Mouse (Mus musculus) right cerebral cortex, postnatal 25 days (tissue): ENCODE results near the gene 1700020N01Rik.
A peak's percentile ranks its signal among the peaks of the same experiment; 100 is the strongest.

ENCODE experiments used
- DNase-seq: peaks from one replicate; pipeline ENCODE4 v3.0.0; 2022

Gene 1700020N01Rik

GRCm38 (mm10) chr10:21605011-21605571 lies 12.1 kb downstream of the 1700020N01Rik start:
- peak; percentile 39 for DNase-seq

- peak; percentile 47 for DNase-seq
Observed at GRCm38 (mm10) chr10:21605601-21606000, 12.7 kb downstream of the 1700020N01Rik start.

DNA sequence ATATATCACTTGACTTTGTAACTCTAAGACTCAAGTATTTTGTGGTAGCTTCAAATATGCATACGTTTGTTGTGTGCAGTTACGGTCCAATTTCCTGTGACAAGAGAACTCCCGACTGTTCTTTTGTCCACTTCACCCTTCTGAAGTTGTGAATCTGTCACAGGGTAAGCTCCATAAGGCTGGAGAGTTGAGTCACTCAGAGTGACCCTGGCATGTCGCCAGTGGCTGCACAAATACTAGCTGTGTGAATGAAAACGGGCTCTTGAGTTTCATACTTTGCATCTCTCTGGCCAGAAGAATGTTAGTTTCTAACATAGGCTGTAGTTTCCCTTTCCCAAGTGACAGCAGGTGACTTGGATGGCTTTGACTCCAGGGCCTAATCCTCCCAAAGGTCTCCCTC lies 14.0 kb downstream of the 1700020N01Rik start:
- DNase-seq, result no peak

GRCm38 (mm10) chr10:21609583-21609982 lies 16.6 kb downstream of the 1700020N01Rik start:
- DNase-seq, result no peak

DNA sequence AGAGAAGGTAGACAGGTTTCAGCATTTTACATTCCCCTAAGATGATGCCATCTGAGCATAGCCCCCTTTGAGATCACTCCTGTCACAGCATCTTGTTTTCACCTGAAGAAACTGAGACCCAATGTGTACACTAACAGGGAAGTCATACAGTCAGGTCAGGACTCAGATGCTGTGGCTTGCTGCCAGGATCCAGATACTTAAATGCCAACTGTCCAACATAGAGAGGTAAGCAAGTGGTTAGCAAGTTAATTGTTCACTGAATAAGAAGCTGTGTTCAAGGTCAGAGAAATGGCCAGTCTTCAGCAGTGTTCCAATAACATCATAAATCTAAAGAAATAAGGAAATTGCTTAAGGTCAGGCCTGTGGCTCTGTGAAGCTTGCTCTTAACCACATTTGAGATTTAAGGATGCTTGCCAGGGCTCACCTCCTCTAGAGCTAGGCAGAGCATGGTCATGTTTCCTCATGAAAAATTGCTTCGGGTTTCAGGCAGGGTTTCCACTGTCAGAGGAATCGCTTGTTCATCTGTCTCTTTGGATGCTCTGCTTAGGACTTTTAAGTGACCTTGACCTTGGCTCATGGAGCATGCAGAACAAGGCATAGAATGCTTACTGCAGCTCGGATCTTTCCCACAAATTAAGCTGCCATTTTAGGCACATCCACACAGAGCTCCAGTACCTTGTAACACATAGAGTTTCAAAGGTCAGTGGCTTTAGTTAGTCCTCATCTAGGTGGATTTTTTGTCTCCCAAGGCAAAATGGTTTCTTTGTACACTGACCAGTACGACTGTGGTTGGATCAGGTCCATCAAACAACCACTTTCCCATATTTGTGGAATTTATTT lies 20.3 kb downstream of the 1700020N01Rik start:
- no peak for DNase-seq

GRCm38 (mm10) chr10:21614520-21614919 lies 21.6 kb downstream of the 1700020N01Rik start:
- DNase-seq, result no peak

DNA sequence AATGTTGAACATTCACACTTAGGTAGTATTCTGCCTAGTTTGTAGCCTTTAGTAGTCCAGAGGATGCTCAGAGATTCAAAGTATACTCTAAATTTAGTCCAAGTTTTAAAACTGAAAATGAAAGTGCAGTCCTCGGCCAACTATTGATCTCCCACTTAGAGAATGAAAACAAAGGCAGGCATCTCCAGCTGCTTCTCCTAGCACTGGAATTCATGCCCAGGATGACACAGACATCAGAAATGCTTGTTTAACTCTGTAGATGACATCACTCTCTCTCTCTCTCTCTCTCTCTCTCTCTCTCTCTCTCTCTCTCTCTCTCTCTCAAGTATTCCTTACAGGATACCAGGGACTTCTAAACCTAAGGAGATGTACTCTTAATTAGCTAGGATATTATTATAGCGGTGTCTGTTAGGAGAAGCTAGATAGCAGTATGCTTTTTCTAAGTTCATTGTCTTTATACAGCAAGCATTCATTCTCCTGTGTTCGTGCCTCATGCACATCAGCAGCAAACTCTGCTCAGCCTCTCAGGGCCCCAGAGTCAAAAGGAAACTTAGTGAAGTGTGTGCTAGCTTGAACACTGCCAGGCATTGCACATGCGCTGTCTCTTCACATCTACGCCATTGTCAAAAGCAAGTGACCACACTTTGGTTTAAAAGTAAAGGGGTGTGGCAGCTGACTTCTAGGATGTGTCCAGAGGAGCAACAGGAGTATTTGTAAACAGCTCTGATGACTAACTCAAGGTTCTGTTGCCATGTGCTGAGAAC lies 26.0 kb downstream of the 1700020N01Rik start:
- DNase-seq, result no peak

- no peak for DNase-seq
Observed at GRCm38 (mm10) chr10:21622065-21622464, 29.1 kb downstream of the 1700020N01Rik start.

DNA sequence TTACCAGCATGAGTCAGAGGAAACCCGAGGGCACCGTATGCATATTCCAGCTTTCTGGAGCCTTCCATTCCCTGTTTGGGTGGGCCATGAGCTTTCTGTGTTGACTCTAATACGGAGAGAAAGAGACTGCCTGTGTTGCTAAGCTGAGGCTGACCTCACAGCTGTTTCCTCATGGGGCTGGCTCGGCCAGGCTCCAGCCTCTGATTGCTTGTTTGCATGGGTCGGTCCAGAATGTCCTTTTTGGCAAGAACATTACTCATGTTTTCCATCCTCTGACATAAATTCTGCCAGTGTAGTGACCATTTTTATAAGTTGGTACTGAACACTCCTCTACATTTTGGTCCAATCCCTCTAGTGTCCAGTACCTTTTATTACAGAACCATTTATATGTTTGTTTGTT lies 35.6 kb downstream of the 1700020N01Rik start:
- DNase-seq, result no peak

GRCm38 (mm10) chr10:21629031-21629740 lies 36.2 kb downstream of the 1700020N01Rik start:
- DNase-seq, result no peak

DNA sequence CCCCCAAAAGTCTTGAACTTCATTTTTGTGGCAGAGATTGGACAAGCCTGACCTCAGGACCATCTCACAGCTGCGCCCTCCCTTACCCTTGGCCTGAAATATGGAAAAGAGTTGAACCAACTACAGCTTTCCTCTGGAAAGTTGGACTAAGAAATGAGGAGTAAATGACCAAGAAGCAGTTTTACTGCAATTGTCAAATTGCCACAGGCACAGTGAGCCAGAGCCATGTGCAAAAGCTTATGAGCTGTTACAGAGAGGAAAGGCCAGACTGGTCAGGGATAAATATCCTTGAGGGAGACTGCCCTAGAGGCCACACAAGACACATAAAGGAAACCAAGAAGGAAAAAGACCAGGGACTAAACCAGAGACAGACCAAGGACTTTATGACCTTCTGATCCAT lies 38.5 kb downstream of the 1700020N01Rik start:
- no peak for DNase-seq

- no peak for DNase-seq
Observed at GRCm38 (mm10) chr10:21632687-21633086, 39.7 kb downstream of the 1700020N01Rik start.

- no peak for DNase-seq
Observed at GRCm38 (mm10) chr10:21635988-21636710, 43.2 kb downstream of the 1700020N01Rik start.

DNA sequence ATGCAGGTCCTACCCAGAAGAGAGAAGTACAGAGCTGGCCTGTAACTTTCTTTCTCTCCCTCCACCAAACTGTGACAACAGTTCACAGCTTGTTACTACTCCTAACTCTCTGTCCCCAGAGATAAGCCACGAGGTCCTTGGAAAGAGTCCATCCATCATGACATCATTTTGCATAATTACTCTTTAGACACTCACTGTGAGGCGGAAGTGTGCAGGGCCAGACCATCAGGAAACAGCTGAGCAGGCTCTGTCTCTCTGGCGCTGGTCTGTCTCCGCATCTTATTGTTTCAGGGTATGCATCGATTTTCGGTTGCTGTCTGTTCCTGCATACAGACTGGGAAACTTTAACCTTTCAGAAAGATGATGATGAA lies 43.8 kb downstream of the 1700020N01Rik start:
- DNase-seq, result no peak

DNA sequence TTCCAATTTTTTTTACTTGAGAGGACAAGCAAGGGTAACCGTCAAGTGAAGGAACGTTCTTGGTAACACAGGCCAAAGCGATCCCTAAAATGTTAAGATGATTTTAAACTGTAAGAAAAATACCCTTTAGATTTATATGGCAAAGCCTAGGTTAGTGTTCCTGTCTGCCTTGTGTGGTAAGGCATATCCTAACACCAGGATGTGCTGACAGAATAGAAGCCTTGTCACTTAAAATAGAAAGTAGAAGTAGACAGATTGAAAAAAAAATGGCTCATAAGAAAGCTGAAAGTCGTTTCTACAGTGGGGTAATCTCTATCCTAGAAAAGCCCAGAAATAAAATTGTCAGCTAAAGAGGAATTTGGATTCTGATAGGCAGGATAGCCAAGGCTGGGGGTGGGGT lies 58.4 kb downstream of the 1700020N01Rik start:
- DNase-seq, result no peak

DNA sequence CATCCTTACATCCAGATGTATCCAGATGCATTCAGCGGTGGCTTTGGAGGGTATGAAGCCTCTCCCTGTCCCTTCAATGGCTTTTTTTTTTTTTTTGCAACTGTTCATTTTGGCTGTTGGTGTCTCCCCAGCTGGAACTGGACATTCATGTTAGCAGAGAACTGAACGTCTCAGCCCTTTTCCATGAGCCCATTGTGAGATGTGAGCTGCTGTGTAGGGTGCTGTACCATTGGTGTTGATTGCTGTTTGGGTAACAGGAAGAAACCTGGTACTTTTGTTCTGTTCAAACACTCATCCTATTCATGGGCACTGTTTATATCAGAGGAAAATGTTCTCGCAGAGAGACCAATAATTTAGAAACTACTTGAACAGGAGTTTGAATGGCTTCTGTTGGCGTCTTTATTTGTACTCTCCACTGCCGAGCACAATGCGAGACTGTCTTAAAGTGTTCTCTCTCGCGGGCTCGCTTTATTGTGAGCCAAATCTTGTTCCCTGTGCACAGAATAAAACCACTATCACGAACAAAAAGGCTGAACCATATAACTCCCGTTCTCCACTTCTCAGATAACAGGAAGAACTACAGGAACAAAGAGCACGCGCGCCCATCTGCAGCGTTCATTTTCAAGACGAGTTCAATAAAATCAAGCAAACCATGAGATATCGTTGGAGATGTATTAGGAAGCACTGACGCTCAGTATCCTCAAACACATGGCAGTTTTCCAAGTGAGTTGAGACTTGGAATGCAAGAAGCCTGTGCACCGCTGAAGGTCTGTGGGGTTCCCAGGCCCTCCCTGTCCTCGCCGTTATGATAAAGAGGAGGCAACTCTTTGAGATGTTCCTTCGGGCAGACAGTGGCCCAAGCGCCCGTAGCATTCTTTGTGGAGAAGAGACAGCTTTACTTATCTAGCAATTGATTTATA lies 59.7 kb downstream of the 1700020N01Rik start:
- no peak for DNase-seq

DNA sequence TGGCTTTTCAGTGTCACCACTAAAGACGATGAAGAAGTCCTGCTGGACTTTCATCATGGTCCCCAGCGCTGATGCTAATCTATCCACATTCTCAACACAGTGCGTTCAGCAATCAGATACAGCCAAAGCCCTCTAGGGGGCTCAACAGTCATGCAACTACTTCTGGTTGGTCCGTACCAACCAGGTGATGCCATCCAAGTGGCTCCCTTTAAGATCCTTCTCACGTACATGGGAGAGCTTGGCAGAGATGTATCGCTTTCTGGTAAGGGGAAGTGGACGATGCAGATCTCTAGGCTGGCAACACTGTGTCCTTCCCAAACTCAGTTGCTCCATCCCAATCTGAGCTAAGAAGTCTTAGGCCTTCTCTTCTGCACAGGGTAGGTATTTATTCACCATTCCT lies 60.5 kb downstream of the 1700020N01Rik start:
- DNase-seq, result no peak

- peak; percentile 55 for DNase-seq
Observed at GRCm38 (mm10) chr10:21659576-21660246, 66.8 kb downstream of the 1700020N01Rik start.

- DNase-seq, result no peak
Observed at GRCm38 (mm10) chr10:21668976-21669375, 76.0 kb downstream of the 1700020N01Rik start.

DNA sequence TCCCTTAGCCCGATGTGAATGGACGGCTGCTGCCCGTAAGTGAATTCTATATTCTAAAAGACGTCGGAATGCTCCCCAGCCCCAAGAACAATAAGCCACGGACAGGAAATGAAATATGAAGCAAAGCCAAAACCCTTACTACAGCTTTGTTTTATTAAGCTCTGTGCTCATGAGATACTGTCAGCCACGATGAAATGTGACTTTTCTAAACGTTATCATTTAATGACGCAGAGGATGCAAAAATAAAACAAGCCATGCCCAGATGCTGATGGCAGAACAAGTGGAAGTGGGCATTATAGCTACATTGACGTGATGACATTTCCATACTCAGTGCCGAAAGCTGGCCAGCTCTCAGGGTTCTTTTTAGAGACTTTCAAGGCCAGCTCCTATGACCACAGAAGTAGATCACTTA lies 76.8 kb downstream of the 1700020N01Rik start:
- DNase-seq, result no peak

GRCm38 (mm10) chr10:21670168-21670567 lies 77.2 kb downstream of the 1700020N01Rik start:
- DNase-seq, result no peak
